Mouse (Mus musculus): Measurements from ENCODE around the gene Gm9376.

The Gm9376 gene

DNA sequence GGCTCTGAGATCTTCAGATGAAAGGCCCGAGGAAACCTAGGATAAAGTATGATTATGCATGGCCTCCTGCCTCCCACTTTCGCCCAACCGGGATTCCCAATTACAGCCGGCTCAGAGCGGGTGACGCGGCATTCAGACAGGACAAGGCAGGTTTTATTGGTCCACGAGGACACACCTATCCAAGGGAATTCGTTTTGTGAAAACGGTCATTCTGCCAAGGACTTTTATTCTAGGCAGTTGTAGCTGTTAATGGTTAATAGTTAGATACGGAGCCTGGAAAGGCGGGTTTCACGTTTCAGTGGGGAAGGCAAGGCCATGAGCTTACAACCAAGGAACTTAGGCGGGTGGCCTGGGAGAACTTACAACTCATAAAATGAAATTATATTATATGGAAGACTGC, 16.2 kb downstream of the Gm9376 start:
- no peak for DNase-seq

DNA sequence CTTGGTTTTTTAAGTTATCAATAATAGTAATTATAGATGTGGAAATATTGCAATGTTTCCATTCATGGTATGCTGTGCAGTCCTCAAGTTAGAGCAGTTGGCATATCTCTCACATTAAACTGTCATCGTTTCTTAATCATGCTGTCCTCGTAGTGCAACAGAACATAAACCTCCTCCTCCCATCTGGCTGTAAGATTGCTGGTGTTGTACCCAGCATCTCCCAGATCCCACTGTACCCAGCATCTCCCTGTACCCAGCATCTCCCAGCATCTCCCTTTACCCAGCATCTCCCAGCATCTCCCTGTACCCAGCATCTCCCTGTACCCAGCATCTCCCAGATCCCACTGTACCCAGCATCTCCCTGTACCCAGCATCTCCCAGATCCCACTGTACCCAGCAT, 19.3 kb downstream of the Gm9376 start:
- no peak for DNase-seq

DNA sequence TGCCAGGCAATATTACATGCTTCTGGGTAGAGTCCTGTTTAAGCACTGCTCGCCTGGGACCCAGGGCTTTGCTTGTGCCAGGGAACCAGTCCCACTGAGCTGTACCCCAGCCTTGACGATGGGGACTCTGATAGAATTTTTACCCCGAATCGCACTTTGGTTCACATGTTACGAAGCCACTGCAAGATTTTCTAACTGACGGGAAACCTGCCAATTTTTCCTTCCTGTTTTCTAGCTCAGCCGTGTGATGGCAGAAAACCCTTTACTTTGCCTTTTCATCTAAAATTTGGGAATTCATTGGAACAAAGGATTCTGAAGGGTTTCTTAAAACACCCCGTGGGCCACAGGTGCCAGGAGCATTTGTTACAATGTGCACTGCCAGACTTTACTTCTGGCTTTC, 22.4 kb downstream of the Gm9376 start:
- no peak for DNase-seq

DNA sequence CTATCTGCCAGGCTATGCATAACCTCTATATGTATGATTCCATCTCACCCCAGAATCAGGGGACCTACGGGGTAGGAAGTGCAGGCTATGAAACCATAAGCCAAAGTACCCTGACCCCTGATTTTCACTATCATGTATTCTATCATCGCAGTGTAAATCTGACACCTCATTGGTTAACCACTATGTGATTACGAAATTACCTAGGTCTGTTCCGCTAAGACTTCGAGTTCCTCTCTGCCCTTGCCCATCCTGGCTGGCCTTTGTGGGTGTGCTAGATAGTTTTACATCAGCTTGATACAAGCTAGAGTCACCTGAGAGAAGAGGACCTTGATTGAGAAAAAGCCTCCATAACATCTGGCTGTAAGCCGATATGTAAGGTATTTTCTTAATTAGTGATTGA, 23.2 kb downstream of the Gm9376 start:
- no peak for DNase-seq

DNA sequence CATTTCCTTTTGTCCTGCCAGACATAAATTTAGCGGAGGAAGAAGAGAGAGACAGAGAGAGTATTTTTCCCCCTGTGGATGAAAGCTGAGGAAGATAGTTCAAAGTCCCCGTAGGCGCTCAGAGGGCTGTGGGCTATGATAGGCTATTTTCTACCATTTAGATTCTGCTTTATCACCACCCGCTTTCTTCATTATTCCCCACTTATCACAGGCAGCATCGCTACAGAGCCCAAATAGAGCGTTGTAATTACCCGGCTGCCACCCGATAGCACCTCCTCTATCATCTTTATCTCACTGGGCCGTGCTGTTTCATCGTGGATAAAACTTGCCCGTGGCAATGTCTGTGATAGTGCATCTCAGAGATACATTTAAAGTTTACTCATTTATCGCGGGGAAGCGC, 35.8 kb downstream of the Gm9376 start:
- no peak for DNase-seq

DNA sequence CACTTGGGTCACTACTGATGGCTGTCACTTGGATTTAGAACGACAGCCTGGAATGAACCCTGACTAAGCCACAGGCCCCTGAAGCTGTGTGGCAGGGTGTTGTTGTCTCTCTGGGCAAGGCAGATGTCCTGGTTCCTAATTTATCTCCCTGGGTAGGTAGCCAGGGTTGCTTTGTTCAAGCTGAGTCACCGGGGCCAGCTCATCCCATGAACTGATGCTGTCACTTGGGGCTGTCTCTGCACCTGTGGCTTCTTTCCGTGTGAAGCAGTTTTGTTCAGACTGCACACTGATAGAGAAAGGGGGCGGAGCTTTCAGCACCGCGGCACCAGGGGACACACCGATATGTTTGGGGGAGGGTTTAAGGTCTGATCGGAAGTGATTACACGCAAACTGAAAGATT, 37.8 kb downstream of the Gm9376 start:
- DNase-seq: no peak

DNA sequence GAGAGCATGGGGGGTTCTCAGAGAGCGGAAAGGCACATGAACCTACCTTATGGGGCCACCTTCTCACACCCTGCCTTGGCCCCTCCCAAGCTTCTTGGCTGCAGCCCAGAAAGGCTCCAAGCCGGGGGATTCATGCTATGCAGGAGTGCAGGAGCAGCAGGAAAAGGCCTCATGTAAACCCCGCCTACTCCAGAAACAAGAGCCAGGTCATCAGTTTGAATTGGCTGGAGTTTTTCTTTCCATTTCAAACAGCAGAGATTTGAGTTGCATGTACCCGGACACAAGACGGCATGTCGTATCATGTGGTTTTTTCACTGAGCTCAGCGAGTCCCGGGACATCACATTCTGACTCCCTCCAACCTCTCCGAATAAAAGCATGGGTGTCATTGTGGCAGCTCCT, 39.2 kb downstream of the Gm9376 start:
- no peak for DNase-seq

DNA sequence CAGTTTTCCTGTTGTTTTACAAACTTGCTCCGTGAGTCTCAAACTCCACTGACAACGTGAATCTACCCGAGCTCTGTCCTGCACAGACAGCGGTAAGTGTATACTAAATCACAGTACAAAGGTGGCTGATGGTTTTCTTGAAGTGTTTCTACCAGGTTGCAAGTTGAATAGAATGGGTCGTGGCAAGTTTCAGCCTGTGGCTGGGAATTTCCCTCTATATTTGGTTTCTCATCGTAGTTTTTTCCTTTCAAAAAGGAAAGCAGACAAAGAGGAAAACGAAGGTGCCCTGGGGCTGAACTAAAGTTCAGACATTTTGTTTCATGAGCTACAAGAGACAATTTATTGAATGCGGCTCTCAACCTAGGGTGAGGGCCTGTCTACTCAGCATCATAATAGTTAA, 40.3 kb downstream of the Gm9376 start:
- DNase-seq: no peak

DNA sequence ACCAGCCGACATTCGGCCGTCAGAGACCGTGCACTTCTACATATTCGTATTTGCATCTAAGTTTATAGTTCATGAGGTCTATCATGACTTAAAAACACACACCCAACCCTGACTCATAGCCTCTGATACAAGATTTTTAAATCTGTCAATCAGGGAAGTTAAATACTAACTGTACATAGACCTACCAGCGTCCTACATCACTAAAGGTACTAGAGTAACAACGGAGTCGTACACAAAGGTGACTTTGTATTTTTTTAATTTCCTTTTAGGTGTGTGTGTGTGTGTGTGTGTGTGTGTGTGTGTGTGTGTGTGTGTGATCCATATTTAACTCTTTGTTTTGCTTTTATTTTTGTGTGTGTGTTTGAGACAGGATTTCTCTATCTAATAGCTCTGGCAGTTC, 44.9 kb downstream of the Gm9376 start:
- no peak for DNase-seq

DNA sequence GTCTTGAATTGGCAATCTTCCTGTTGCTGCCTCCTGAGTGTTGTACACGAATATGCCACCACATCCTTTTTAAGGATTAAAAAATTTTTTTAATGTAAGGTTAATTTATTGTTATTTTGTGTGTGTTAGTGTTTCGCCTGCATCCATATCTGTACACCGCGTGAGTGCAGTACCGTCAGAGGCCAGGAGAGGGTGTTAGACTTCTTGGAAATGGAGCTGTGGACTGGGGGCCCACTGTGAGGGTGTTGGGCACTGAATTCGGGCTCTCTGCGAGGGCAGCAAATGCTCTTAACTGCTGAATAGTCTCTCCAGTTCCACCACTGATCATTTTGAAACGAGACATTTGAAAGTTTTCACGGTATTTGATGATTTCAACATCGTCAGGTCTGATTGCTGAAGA, 45.9 kb downstream of the Gm9376 start:
- no peak for DNase-seq

DNA sequence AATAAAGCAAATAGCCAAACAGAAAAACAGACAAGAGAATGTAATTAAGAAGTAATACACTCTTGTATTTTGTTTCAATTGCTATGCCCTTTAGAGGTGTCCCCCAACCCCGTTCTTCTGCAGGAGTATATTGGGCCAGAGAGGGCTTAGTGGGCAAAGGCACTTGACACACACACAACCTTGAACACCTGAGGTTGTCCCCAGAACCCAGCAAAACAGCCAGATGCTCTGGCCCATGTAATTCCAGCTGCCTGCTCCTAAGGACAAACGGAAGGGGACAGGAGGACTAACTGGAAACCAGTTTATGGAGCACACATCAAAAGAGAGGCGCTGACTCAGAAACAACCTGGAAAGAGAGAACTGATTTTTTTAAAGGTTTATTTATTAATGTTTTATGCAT, 47.2 kb downstream of the Gm9376 start:
- no peak for DNase-seq

DNA sequence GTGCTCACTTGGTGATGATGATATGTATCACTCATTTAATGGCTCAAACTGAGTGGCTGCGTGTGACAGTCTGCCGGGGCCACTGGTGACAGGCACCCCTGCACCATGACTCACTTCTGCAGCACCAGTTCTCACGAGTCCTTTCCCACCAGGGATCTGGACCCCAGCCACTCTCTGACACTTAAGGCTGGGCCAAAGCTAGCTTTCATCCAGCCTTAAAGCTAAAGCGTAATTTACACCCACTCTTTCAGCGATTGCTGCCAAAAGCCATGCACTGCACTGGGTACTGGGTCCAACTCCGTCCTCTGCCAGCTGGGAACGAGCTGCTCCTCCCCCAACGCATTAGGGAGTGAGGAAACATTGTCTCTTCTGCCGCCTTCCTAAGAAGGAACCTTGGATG, 50.5 kb downstream of the Gm9376 start:
- no peak for DNase-seq

All from lung, postnatal 4 days (tissue).